Mouse (Mus musculus) adrenal gland, postnatal 4 days (tissue): ENCODE measurements around the gene Tmem121b. TPM values are rescaled to one million over a fixed set of nuclear protein-coding genes. Genes with fewer than 3 reads are reported as not detected.

Experiments
- total RNA-seq, 2 experiments: library from RNA; stranded (reverse); gene quantifications; 2 replicates each; pipeline ENCODE4 v1.2.3; 2021

The Tmem121b gene
- total RNA-seq, 2 experiments from 2014 or later = 0.96 to 1.2 TPM

Other genes with a start within 250 kb of the Tmem121b start
- under 1 TPM in 1 of 2 experiments, not detected in 1; 0.48 TPM for gene D330020A13Rik, start 199.4 kb downstream of the Tmem121b start, total RNA-seq
- 1 to 10 TPM; 6.7 to 8.7 TPM for gene B4galnt3, start 199.2 kb downstream of the Tmem121b start, total RNA-seq
- 10 to 100 TPM; 80.0 to 84.2 TPM for gene Kdm5a, start 129.7 kb downstream of the Tmem121b start, total RNA-seq
- gene Ccdc77, start 129.4 kb downstream of the Tmem121b start, total RNA-seq = 10 to 100 TPM; 11.5 to 13.7 TPM
- gene Il17ra, start 30.6 kb downstream of the Tmem121b start, total RNA-seq = 10 to 100 TPM in 1 of 2 experiments, 1 to 10 TPM in 1; 9.9 to 14.4 TPM
- gene Hdhd5, start 37.5 kb upstream of the Tmem121b start, total RNA-seq = 10 to 100 TPM; 34.8 to 35.1 TPM
- gene Cecr2, start 172.6 kb upstream of the Tmem121b start, total RNA-seq = 10 to 100 TPM; 15.3 to 16.1 TPM